9 mouse cellular contexts compared by ENCODE assay signal in genomic region chr1:112378660-112379059, GRCm38 (mm10).
DNase-seq lines count a peak whose midpoint lies in the region; ATAC-seq and TF ChIP-seq lines count a peak whose summit lies in the region.
"Had no signal": no experiment of that assay in that cellular context is flagged by ENCODE, and none has a peak within 500 bp of the region (broad histone marks: within the 10 kb centered on the region; RNA-seq: fewer than 3 reads in every experiment).

No protein-coding gene starts in this region.

- no peak for TF ChIP-seq CTCF in kidney, adult 2 months (conservative IDR thresholded peaks at IDR 0.05; ENCODE audit: insufficient read depth, insufficient read length, low read depth, low read length)
- TF ChIP-seq CTCF in midbrain, postnatal 0 days (IDR thresholded peaks at IDR 0.05), result peak; percentile 98

- WGBS in kidney, adult 2 months, result 7% methylated on average over 2 of the region's 2 CpGs
- 5% methylated on average over 2 of the region's 2 CpGs for WGBS in kidney, embryonic 15.5 days
- WGBS in forebrain, embryonic 13.5 days, result 1% methylated on average over 2 of the region's 2 CpGs
- 5% methylated on average over 2 of the region's 2 CpGs for WGBS in midbrain, postnatal 0 days

- ATAC-seq in kidney, embryonic 15.5 days (replicated peaks; ENCODE audit: low FRiP score), result no peak; the same call in 1 of the 2 replicates
- ATAC-seq in forebrain, embryonic 13.5 days, result peak; percentile 77
- ATAC-seq in midbrain, postnatal 0 days (ENCODE audit: low FRiP score), result peak; percentile 76; the same call in 1 of the 2 replicates

- TF ChIP-seq POLR2A in kidney, adult 2 months (IDR thresholded peaks at IDR 0.05; ENCODE audit: low read depth, low read length), result no peak

- no peak overlapping the region for H3K4me2 ChIP-seq in kidney, embryonic 15.5 days
- no peak overlapping the region for H3K4me2 ChIP-seq in forebrain, embryonic 13.5 days
- H3K4me2 ChIP-seq in midbrain, postnatal 0 days (ENCODE audit: low read depth, low read length, poor library complexity, severe bottlenecking), result no peak overlapping the region

- H3K9ac ChIP-seq in kidney, embryonic 15.5 days, result no peak overlapping the region
- no peak overlapping the region for H3K9ac ChIP-seq in forebrain, embryonic 13.5 days
- no peak overlapping the region for H3K9ac ChIP-seq in midbrain, postnatal 0 days (replicated peaks; ENCODE audit: low read length, poor library complexity, severe bottlenecking)

- H3K4me1 ChIP-seq in kidney, adult 2 months (ENCODE audit: control insufficient read depth, insufficient read depth, low read length), result no peaks in the 10 kb centered on the region
- H3K4me1 ChIP-seq in kidney, embryonic 15.5 days, result no peaks in the 10 kb centered on the region
- no peaks in the 10 kb centered on the region for H3K4me1 ChIP-seq in forebrain, embryonic 13.5 days
- no peaks in the 10 kb centered on the region for H3K4me1 ChIP-seq in midbrain, postnatal 0 days (ENCODE audit: insufficient read depth, low read length)

- no peaks in the 10 kb centered on the region for H3K9me3 ChIP-seq in kidney, embryonic 15.5 days (replicated peaks)
- no peaks in the 10 kb centered on the region for H3K9me3 ChIP-seq in forebrain, embryonic 13.5 days (replicated peaks)
- H3K9me3 ChIP-seq in midbrain, postnatal 0 days (ENCODE audit: low read length), result no peaks in the 10 kb centered on the region

- no peaks in the 10 kb centered on the region for H3K36me3 ChIP-seq in kidney, adult 2 months (ENCODE audit: control insufficient read depth, insufficient read depth, low read length)
- no peaks in the 10 kb centered on the region for H3K36me3 ChIP-seq in kidney, embryonic 15.5 days
- H3K36me3 ChIP-seq in forebrain, embryonic 13.5 days (ENCODE audit: poor library complexity, severe bottlenecking), result no peaks in the 10 kb centered on the region
- H3K36me3 ChIP-seq in midbrain, postnatal 0 days (ENCODE audit: insufficient read depth, low read length), result no peaks in the 10 kb centered on the region

- peak; percentile 13 for DNase-seq in kidney, adult 2 months
- peak; percentile 82 for DNase-seq in ZHBTc4 (ENCODE audit: low read depth, low spot score)
- peak; percentile 6 for DNase-seq in kidney, postnatal 10 days
- peak; percentile 82 for DNase-seq in midbrain, postnatal 0 days (ENCODE audit: low spot score)
- no peak for DNase-seq in thymus, postnatal 4 days
- DNase-seq in lung, adult 18-20 months, result no peak

- no peaks in the 10 kb centered on the region for H3K27me3 ChIP-seq in kidney, adult 2 months (replicated peaks; ENCODE audit: control insufficient read depth, insufficient read depth, low read length)
- no peaks in the 10 kb centered on the region for H3K27me3 ChIP-seq in kidney, embryonic 15.5 days
- no peaks in the 10 kb centered on the region for H3K27me3 ChIP-seq in forebrain, embryonic 13.5 days
- H3K27me3 ChIP-seq in midbrain, postnatal 0 days (ENCODE audit: insufficient read depth, low read length), result no peaks in the 10 kb centered on the region

- H3K27ac ChIP-seq in kidney, adult 2 months (ENCODE audit: insufficient read depth, low read depth, low read length), result no peak overlapping the region
- no peak overlapping the region for H3K27ac ChIP-seq in kidney, embryonic 15.5 days
- no peak overlapping the region for H3K27ac ChIP-seq in forebrain, embryonic 13.5 days
- H3K27ac ChIP-seq in midbrain, postnatal 0 days (ENCODE audit: low read depth, low read length), result no peak overlapping the region
- H3K27ac ChIP-seq: macrophage had no signal

- H3K4me3 ChIP-seq in kidney, adult 2 months (ENCODE audit: insufficient read depth, low read depth, low read length), result no peak overlapping the region
- H3K4me3 ChIP-seq in kidney, embryonic 15.5 days (replicated peaks), result no peak overlapping the region
- H3K4me3 ChIP-seq in forebrain, embryonic 13.5 days, result no peak overlapping the region
- H3K4me3 ChIP-seq in midbrain, postnatal 0 days (ENCODE audit: low read depth, low read length), result no peak overlapping the region

Comparison
In these comparisons a context has a peak if more than half of its experiments do, and no peak if none do; other contexts are left out.
1. DNase-seq: peak in kidney, adult 2 months (single experiment), ZHBTc4 (single experiment), kidney, postnatal 10 days (single experiment) and midbrain, postnatal 0 days (single experiment); none in thymus, postnatal 4 days (single experiment) and lung, adult 18-20 months (0 of 2).